8 mouse cellular contexts compared by ENCODE assay signal in genomic region chr7:139389213-139389761, GRCm38 (mm10). TPM values are rescaled to one million over a fixed set of nuclear protein-coding genes. Genes with fewer than 3 reads are reported as not detected.
DNase-seq lines count a peak whose midpoint lies in the region; ATAC-seq and TF ChIP-seq lines count a peak whose summit lies in the region.

No protein-coding gene starts in this region.

- no peak for TF ChIP-seq POLR2A in ES-Bruce4 (IDR thresholded peaks at IDR 0.05; ENCODE audit: insufficient read depth, low read length)

- H3K36me3 ChIP-seq in ES-Bruce4 (ENCODE audit: control insufficient read depth, insufficient read depth, low read length, poor library complexity, severe bottlenecking) = no peaks in the 10 kb centered on the region
- H3K36me3 ChIP-seq in embryonic facial prominence, embryonic 13.5 days = no peaks in the 10 kb centered on the region
- H3K36me3 ChIP-seq in intestine, embryonic 14.5 days (ENCODE audit: control insufficient read depth, insufficient read depth, low read length) = no peaks in the 10 kb centered on the region
- peaks cover 41% of the 10 kb centered on the region for H3K36me3 ChIP-seq in megakaryocyte, embryonic 14.5 days (replicated peaks; ENCODE audit: low read length)

- under 1% methylated on average over 49 of the region's 53 CpGs for WGBS in embryonic facial prominence, embryonic 13.5 days
- under 1% methylated on average over 53 of the region's 53 CpGs for WGBS in intestine, embryonic 14.5 days

- no peak for TF ChIP-seq EP300 in ES-Bruce4 (IDR thresholded peaks at IDR 0.05; ENCODE audit: insufficient read depth, low read depth, low read length)

- H3K4me2 ChIP-seq in embryonic facial prominence, embryonic 13.5 days = peak overlapping the region; percentile 72
- peak overlapping the region; percentile 74 for H3K4me2 ChIP-seq in intestine, embryonic 14.5 days (ENCODE audit: low read length)

- no peak overlapping the region for H3K27ac ChIP-seq in ES-Bruce4 (ENCODE audit: insufficient read depth, low read length)
- H3K27ac ChIP-seq in embryonic facial prominence, embryonic 13.5 days = peak overlapping the region; percentile 76
- peak overlapping the region; percentile 76 for H3K27ac ChIP-seq in intestine, embryonic 14.5 days (ENCODE audit: low read depth)

- no peaks in the 10 kb centered on the region for H3K9me3 ChIP-seq in ES-Bruce4 (replicated peaks; ENCODE audit: control insufficient read depth, insufficient read depth, low read length, poor library complexity, severe bottlenecking)
- H3K9me3 ChIP-seq in embryonic facial prominence, embryonic 13.5 days = no peaks in the 10 kb centered on the region
- no peaks in the 10 kb centered on the region for H3K9me3 ChIP-seq in intestine, embryonic 14.5 days (ENCODE audit: control insufficient read depth, low read length)
- H3K9me3 ChIP-seq in megakaryocyte, embryonic 14.5 days = no peaks in the 10 kb centered on the region

- no peaks in the 10 kb centered on the region for H3K27me3 ChIP-seq in ES-Bruce4 (ENCODE audit: control insufficient read depth, insufficient read depth, low read length, poor library complexity, severe bottlenecking)
- H3K27me3 ChIP-seq in embryonic facial prominence, embryonic 13.5 days = no peaks in the 10 kb centered on the region
- no peaks in the 10 kb centered on the region for H3K27me3 ChIP-seq in intestine, embryonic 14.5 days (replicated peaks; ENCODE audit: control insufficient read depth, insufficient read depth, low read length)
- no peaks in the 10 kb centered on the region for H3K27me3 ChIP-seq in megakaryocyte, embryonic 14.5 days (replicated peaks)

- ATAC-seq in embryonic facial prominence, embryonic 13.5 days (ENCODE audit: insufficient number of reproducible peaks, insufficient read depth, low FRiP score, low TSS enrichment, low read depth) = peak; percentile 35
- peak; percentile 72 for ATAC-seq in intestine, embryonic 14.5 days (replicated peaks; ENCODE audit: low FRiP score, low TSS enrichment, low read depth)

- peak overlapping the region; percentile 95 for H3K9ac ChIP-seq in ES-Bruce4 (ENCODE audit: low read depth, poor library complexity, severe bottlenecking)
- peak overlapping the region; percentile 95 for H3K9ac ChIP-seq in embryonic facial prominence, embryonic 13.5 days
- H3K9ac ChIP-seq in intestine, embryonic 14.5 days (ENCODE audit: low read length) = peak overlapping the region; percentile 93

- intact Hi-C loops in gastrocnemius, postnatal 14 days (cut with DNase I; ENCODE audit: low total_unique reads) = loop anchor here (10.0 kb wide), 1 partner anchor 154 kb away; no protein-coding TSS in a partner anchor

- DNase-seq in gastrocnemius, postnatal 14 days = peak; percentile 49
- DNase-seq in gastrocnemius, adult 18-20 months (ENCODE audit: low spot score) = no peak
- peak; percentile 69 for DNase-seq in intestine, embryonic 14.5 days (ENCODE audit: low spot score)
- no peak for DNase-seq in layer of hippocampus, adult 18-20 months (ENCODE audit: low spot score in 2 of 2)
- DNase-seq in ovary, postnatal 36 days (ENCODE audit: low spot score) = no peak

- peak overlapping the region; percentile 88 for H3K4me3 ChIP-seq in ES-Bruce4 (ENCODE audit: low read depth, low read length)
- H3K4me3 ChIP-seq in embryonic facial prominence, embryonic 13.5 days = peak overlapping the region; percentile 88
- H3K4me3 ChIP-seq in intestine, embryonic 14.5 days (ENCODE audit: low read depth, low read length) = peak overlapping the region; percentile 78
- peak overlapping the region; percentile 98 for H3K4me3 ChIP-seq in megakaryocyte, embryonic 14.5 days (replicated peaks)

- H3K4me1 ChIP-seq in ES-Bruce4 (ENCODE audit: control insufficient read depth, insufficient read depth, low read length) = no peaks in the 10 kb centered on the region
- H3K4me1 ChIP-seq in embryonic facial prominence, embryonic 13.5 days = peaks cover 49% of the 10 kb centered on the region
- H3K4me1 ChIP-seq in intestine, embryonic 14.5 days (replicated peaks; ENCODE audit: control insufficient read depth, insufficient read depth, low read length) = peaks cover 41% of the 10 kb centered on the region
- H3K4me1 ChIP-seq in megakaryocyte, embryonic 14.5 days = peaks cover 84% of the 10 kb centered on the region

- TF ChIP-seq CTCF in ES-Bruce4 (IDR thresholded peaks at IDR 0.05; ENCODE audit: low read depth, low read length) = peak; percentile 6

RNA-seq across cellular contexts. Expression of gene Inpp5a, which starts 0.4 kb away (rescaled TPM):
- total RNA-seq in gastrocnemius, postnatal 14 days (2021) = 10 to 100 TPM; 36.5 to 39.8 TPM
- 10 to 100 TPM; 77.1 to 92.8 TPM for total RNA-seq in gastrocnemius, adult 18-20 months (2021)
- 37.6 and 43.9 TPM in 2 replicates for polyA plus RNA-seq in ES-Bruce4 (2011; ENCODE audit: insufficient read depth, insufficient read length, low read depth, missing spikeins)
- 24.4 and 24.9 TPM in 2 replicates for polyA plus RNA-seq in embryonic facial prominence, embryonic 13.5 days (2015; fragmentation: Nextera tagmentation; extraction: Ambion mirVana)
- 44.2 and 49.8 TPM in 2 replicates for polyA plus RNA-seq in intestine, embryonic 14.5 days (2014; fragmentation: Nextera tagmentation; extraction: Ambion mirVana)
- polyA plus RNA-seq in megakaryocyte, embryonic 14.5 days (2012; ENCODE audit: insufficient read depth, low replicate concordance) = 95.0 and 304 TPM in 2 replicates
- total RNA-seq in layer of hippocampus, adult 18-20 months (2021) = 10 to 100 TPM; 45.5 to 46.1 TPM

Comparison
In these comparisons a context has a peak if more than half of its experiments do, and no peak if none do; other contexts are left out.
1. DNase-seq: peak in gastrocnemius, postnatal 14 days (single experiment) and intestine, embryonic 14.5 days (single experiment); none in gastrocnemius, adult 18-20 months (single experiment), layer of hippocampus, adult 18-20 months (0 of 2) and ovary, postnatal 36 days (single experiment).
2. Peak in every context shown above with its lines, with median percentiles within 50 percentile points of each other: H3K4me3 ChIP-seq and H3K9ac ChIP-seq.